Mouse (Mus musculus): Measurements from ENCODE around the gene Trpm5.
A peak's percentile ranks its signal among the peaks of the same experiment; 100 is the strongest.

DNA sequence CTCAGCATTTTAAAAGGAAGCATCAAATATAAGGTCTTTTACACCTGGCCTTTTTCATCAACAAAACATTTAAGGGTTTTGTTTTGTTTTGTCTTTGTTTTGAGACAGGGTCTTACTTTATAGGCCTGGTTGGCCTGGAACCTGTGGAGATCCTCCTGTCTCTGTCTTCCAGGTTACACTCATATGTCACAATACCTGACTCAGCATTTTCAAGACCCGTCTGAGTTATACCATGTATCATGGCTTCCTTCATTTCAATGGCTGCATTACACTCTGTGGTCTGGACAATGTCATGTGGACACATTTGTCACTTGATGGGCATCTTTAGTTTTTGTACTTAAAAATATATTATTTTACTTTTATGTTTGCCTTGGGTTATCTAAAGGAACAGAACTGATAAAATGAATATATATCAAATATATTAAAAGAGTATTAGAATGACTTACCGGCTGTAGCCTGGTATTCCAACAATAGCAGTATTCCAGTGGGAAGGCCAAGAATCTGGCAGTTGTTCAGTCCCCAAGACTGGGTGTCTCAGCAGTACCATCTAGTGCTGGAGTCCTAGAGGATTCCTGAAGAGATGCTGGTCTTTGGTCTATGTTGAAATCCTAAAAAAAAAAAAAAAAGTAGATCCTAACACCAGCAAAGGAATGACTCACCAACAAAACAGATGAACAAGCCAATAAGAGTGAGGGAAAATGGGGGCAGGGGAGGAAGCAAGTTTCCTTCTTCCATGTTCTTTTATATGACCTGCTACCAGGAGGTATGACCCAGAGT lies 50.2 kb downstream of the Trpm5 start:
- TF ChIP-seq MAFK (IDR thresholded peaks at IDR 0.05; ENCODE audit: insufficient read depth, low read depth, low read length) (peak; percentile 87), ZC3H11A (IDR thresholded peaks at IDR 0.05; ENCODE audit: borderline replicate concordance, low read depth, low read length) (no peak), HCFC1 (IDR thresholded peaks at IDR 0.05; ENCODE audit: borderline replicate concordance, insufficient read depth, low read length) (no peak), CHD2 (IDR thresholded peaks at IDR 0.05; ENCODE audit: low read depth, low read length) (no peak)

Measured in ES-E14 (cell line).